ENCODE assay signal across 9 mouse cellular contexts in the genomic region with DNA sequence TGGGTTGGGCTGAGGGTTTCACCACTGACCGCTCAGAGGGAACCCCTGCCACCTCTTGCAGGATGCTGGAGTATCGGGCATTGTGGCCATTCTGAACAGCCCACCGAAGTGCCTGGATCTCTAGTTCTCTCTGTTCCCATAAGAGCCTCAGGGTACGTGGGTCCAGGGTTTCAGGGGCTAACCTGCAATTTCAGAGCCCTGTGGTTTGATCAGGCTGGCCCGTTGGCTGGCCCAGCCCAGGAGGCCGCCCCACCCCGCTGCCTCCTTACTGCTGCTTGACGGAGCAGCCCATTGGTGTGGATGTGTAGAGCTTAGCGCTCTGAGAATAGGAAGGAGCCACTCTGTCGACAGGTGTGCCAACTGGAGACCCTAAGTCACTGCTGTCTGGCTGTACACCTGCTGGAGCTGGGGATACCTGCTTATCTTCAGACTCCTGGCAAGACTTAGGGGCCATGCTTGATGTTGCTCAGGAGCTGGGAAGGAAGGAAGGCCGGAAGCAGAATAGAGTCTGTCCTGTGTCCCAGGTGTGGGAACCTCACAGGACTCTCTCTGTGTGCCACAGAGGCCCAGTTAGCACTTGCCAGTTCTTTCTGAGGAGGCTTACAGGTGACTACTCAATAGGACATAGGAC. TPM values are rescaled to one million over a fixed set of nuclear protein-coding genes. Genes with fewer than 3 reads are reported as not detected.
DNase-seq lines count a peak whose midpoint lies in the region; ATAC-seq and TF ChIP-seq lines count a peak whose summit lies in the region.
"Had no signal": no experiment of that assay in that cellular context is flagged by ENCODE, and none has a peak within 500 bp of the region (broad histone marks: within the 10 kb centered on the region; RNA-seq: fewer than 3 reads in every experiment).

A gene (minus strand): TSS at position 476 of the 631 bp plus-strand sequence.

- no peak for DNase-seq in kidney, postnatal 0 days (ENCODE audit: low spot score)
- DNase-seq in kidney, postnatal 36 days = no peak
- DNase-seq in forebrain, embryonic 10.5 days (ENCODE audit: extremely low spot score, low spot score) = no peak
- DNase-seq in limb, embryonic 11.5 days (ENCODE audit: low spot score) = no peak
- DNase-seq in right cerebral cortex, postnatal 14 days = no peak
- no peak for DNase-seq in adrenal gland, postnatal 25 days
- DNase-seq: kidney, postnatal 4 days had no signal

- no peaks in the 10 kb centered on the region for H3K27me3 ChIP-seq in kidney, postnatal 0 days (ENCODE audit: insufficient read depth, low read length)
- no peaks in the 10 kb centered on the region for H3K27me3 ChIP-seq in forebrain, embryonic 10.5 days (ENCODE audit: poor library complexity, severe bottlenecking)
- H3K27me3 ChIP-seq in limb, embryonic 11.5 days (ENCODE audit: control insufficient read depth, insufficient read depth, low read length) = no peaks in the 10 kb centered on the region
- no peaks in the 10 kb centered on the region for H3K27me3 ChIP-seq in neural tube, embryonic 15.5 days (replicated peaks)

- H3K9ac ChIP-seq in kidney, postnatal 0 days (ENCODE audit: low read depth, low read length) = peak within 1 kb of the TSS; percentile 46; the same call in 1 of the 2 replicates
- H3K9ac ChIP-seq in limb, embryonic 11.5 days (ENCODE audit: low read length) = peak within 1 kb of the TSS; percentile 69
- H3K9ac ChIP-seq in neural tube, embryonic 15.5 days (replicated peaks) = peak within 1 kb of the TSS; percentile 39

- H3K4me3 ChIP-seq in kidney, postnatal 0 days (replicated peaks; ENCODE audit: low read depth, low read length) = peak within 1 kb of the TSS; percentile 62; the same call in 1 of the 2 replicates
- peak within 1 kb of the TSS; percentile 84 for H3K4me3 ChIP-seq in forebrain, embryonic 10.5 days
- H3K4me3 ChIP-seq in limb, embryonic 11.5 days (ENCODE audit: low read depth, low read length) = peak within 1 kb of the TSS; percentile 77
- peak within 1 kb of the TSS; percentile 68 for H3K4me3 ChIP-seq in neural tube, embryonic 15.5 days (replicated peaks)

- TF ChIP-seq CTCF in kidney, postnatal 0 days (IDR thresholded peaks at IDR 0.05; ENCODE audit: low read depth) = no peak

- H3K4me2 ChIP-seq in kidney, postnatal 0 days (ENCODE audit: low read length) = peak within 1 kb of the TSS; percentile 93
- H3K4me2 ChIP-seq in limb, embryonic 11.5 days (ENCODE audit: low read depth, severe bottlenecking) = peak within 1 kb of the TSS; percentile 83
- peak within 1 kb of the TSS; percentile 96 for H3K4me2 ChIP-seq in neural tube, embryonic 15.5 days

- H3K9me3 ChIP-seq in kidney, postnatal 0 days (replicated peaks; ENCODE audit: low read length) = no peaks in the 10 kb centered on the region
- no peaks in the 10 kb centered on the region for H3K9me3 ChIP-seq in forebrain, embryonic 10.5 days
- no peaks in the 10 kb centered on the region for H3K9me3 ChIP-seq in limb, embryonic 11.5 days (ENCODE audit: control insufficient read depth, low read length)
- H3K9me3 ChIP-seq in neural tube, embryonic 15.5 days (replicated peaks) = no peaks in the 10 kb centered on the region

- peak within 1 kb of the TSS; percentile 87 for H3K27ac ChIP-seq in kidney, postnatal 0 days
- peak within 1 kb of the TSS; percentile 90 for H3K27ac ChIP-seq in forebrain, embryonic 10.5 days
- peak within 1 kb of the TSS; percentile 66 for H3K27ac ChIP-seq in limb, embryonic 11.5 days (replicated peaks; ENCODE audit: low read depth, low read length)
- H3K27ac ChIP-seq in neural tube, embryonic 15.5 days (replicated peaks) = peak within 1 kb of the TSS; percentile 77; the same call in 1 of the 2 replicates

- 93% methylated on average over 11 of the region's 11 CpGs for WGBS in kidney, postnatal 0 days
- 93% methylated on average over 11 of the region's 11 CpGs for WGBS in forebrain, embryonic 10.5 days
- 91% methylated on average over 11 of the region's 11 CpGs for WGBS in limb, embryonic 11.5 days
- WGBS in neural tube, embryonic 15.5 days = 94% methylated on average over 11 of the region's 11 CpGs

- peaks cover 23% of the 10 kb centered on the region; the same call in 1 of the 2 replicates for H3K4me1 ChIP-seq in kidney, postnatal 0 days (replicated peaks; ENCODE audit: insufficient read depth, low read length)
- H3K4me1 ChIP-seq in forebrain, embryonic 10.5 days = peaks cover 60% of the 10 kb centered on the region
- H3K4me1 ChIP-seq in limb, embryonic 11.5 days (ENCODE audit: control insufficient read depth, insufficient read depth, low read length) = peaks cover 4% of the 10 kb centered on the region; the same call in 1 of the 2 replicates
- H3K4me1 ChIP-seq in neural tube, embryonic 15.5 days = peaks cover 24% of the 10 kb centered on the region

- H3K36me3 ChIP-seq in kidney, postnatal 0 days (ENCODE audit: insufficient read depth, low read length) = no peaks in the 10 kb centered on the region
- H3K36me3 ChIP-seq in forebrain, embryonic 10.5 days (replicated peaks) = peaks cover 19% of the 10 kb centered on the region
- H3K36me3 ChIP-seq in limb, embryonic 11.5 days (ENCODE audit: control insufficient read depth, insufficient read depth, low read length) = no peaks in the 10 kb centered on the region; the same call in 1 of the 2 replicates
- 0 out of 2 replicates have a peak, but pooled peaks cover 4% of the 10 kb centered on the region for H3K36me3 ChIP-seq in neural tube, embryonic 15.5 days

- ATAC-seq in kidney, postnatal 0 days (replicated peaks; ENCODE audit: low FRiP score, low read depth) = no peak
- ATAC-seq in limb, embryonic 11.5 days (ENCODE audit: insufficient number of reproducible peaks, low FRiP score, low TSS enrichment, low read depth) = no peak
- no peak for ATAC-seq in neural tube, embryonic 15.5 days (ENCODE audit: low FRiP score)
- ATAC-seq in erythroid progenitor cell, adult 5-6 weeks (replicated peaks; ENCODE audit: low FRiP score, poor library complexity, severe bottlenecking) = no peak

RNA-seq across cellular contexts. Expression of the gene that starts here (rescaled TPM):
- polyA plus RNA-seq in kidney, postnatal 0 days (2015; fragmentation: Nextera tagmentation; extraction: Ambion mirVana) = 2.6 and 2.9 TPM in 2 replicates
- polyA plus RNA-seq in forebrain, embryonic 10.5 days (2016; fragmentation: Nextera tagmentation; extraction: Ambion mirVana) = 3.4 and 4.4 TPM in 2 replicates
- polyA plus RNA-seq in limb, embryonic 11.5 days (2014; fragmentation: Nextera tagmentation; extraction: Ambion mirVana) = 3.8 and 5.1 TPM in 2 replicates
- polyA plus RNA-seq in neural tube, embryonic 15.5 days (2015; fragmentation: Nextera tagmentation; extraction: Ambion mirVana) = 0.35 and 1.6 TPM in 2 replicates
- 0.39 TPM in 1 of 2 replicates, not detected in the other for total RNA-seq in adrenal gland, postnatal 25 days (2021)
- 1.8 TPM in 1 of 2 replicates, not detected in the other for total RNA-seq in erythroid progenitor cell, adult 5-6 weeks (2015; ENCODE audit: low replicate concordance)
- 2.2 TPM in 1 of 2 replicates, not detected in the other for total RNA-seq in erythroid progenitor cell, adult 5-6 weeks (2017; ENCODE audit: low replicate concordance)
